Mouse (Mus musculus): ENCODE data around the gene Cercam. TPM values are rescaled to one million over a fixed set of nuclear protein-coding genes. Genes with fewer than 3 reads are reported as not detected.
"Not testable (repeated sequence)": the region's sequence is repeated elsewhere in the genome, so short reads cannot be mapped to it uniquely, and the experiment has no call there.

The Cercam gene
- total RNA-seq, 2 experiments from 2014 or later, result 7.9 to 10.0 TPM

DNA sequence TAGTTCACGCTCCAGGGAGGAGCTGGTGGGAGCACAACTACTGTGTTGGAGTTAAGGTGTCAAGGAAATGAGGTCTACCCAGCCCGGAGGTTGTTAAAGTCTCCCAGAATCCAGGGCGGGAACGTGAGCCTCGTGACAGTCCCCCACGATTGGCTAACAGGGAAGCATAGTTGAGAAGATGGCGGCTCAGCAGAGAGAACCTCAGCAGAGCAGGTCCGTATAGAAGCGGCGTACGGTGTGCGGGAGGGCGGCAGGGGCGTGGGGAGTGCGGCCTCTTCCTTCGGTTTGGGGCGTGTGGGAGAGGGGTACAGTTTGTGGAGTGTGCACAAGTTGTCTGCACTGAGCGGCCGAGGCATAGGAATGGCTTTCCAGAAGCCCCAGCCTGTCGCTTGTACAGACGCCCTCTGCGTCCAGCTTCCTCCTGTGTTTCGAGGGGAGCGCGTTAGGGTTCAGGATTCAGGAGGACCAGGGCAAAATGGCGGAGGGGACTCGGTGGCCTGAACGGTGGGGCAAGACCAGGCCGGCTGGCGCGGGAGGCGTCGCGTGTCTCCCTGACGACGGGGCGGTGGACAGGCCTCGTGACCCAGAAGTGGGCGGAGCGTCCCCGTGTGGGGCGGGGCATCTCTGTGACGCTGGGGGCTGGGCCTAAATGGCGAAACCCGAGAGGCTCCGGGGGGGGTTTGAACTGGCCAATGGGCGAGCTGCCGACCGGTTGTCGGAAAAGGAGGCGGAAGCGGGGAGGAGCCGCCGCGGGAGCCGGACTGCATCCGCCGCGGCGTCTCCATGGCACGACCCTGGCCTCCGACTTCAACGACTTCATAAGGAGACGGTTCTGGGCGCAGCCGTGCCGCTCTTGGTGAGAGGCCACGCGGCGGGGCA, 20.3 kb downstream of the Cercam start, which contains the start of gene Odf2:
Gene Odf2 (plus strand): TSS at position 156 of the 879 bp plus-strand sequence.
- TF ChIP-seq CTCF (conservative IDR thresholded peaks at IDR 0.05), result no peak
- H3K4me3 ChIP-seq, result peak within 1 kb of the TSS; percentile 82
- peak within 1 kb of the TSS; percentile 92 for H3K27ac ChIP-seq
- peak; percentile 100 for DNase-seq (ENCODE audit: low spot score in 2 of 2)

DNA sequence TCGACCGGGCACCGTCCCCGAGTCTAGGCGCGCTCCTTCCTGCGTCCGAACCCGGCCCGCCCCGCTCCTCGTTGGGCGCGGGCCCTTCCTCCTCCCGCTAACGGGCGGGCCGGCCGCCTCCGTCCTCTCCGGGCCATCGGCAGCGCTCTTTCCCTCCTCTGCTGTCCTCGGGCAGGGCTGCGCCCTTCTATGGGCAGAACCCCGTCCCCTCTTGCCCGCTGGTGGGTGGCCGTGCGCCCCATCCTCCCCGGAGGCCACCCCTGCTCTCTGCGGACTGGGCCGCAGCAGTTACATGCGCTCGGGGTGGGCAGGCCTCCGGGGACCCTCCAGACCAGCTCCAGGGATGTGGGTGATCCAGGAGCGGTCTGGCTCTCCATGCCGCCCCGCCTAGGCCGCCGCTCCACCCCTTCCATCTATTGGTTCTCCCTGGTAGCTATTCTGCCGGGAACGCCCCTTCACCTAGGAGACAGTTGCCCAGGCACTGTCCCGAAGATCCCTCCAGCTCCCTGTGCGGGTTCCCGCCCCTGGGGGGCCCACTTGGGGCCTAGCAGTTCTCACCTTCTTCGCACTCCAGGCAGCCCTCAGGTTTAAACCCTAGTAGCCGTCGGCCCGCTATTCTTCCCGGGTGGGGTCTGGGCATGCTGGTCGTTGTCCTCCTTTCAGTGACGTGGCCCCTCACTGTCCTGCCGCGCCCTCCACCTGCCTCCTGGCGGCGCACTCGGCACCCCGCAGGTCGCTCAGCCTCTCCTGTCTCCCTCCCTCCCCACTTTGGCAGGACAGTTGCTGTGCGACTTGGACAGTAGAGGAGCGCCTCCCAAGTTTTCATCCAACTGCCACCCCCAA, 21.2 kb downstream of the Cercam start:
- DNase-seq (ENCODE audit: low spot score in 2 of 2), result peak; percentile 78 to 89
- peak; percentile 70 for TF ChIP-seq CTCF (conservative IDR thresholded peaks at IDR 0.05)
- H3K4me3 ChIP-seq, result peak overlapping the region; percentile 82
- peak overlapping the region; percentile 91 for H3K27ac ChIP-seq

DNA sequence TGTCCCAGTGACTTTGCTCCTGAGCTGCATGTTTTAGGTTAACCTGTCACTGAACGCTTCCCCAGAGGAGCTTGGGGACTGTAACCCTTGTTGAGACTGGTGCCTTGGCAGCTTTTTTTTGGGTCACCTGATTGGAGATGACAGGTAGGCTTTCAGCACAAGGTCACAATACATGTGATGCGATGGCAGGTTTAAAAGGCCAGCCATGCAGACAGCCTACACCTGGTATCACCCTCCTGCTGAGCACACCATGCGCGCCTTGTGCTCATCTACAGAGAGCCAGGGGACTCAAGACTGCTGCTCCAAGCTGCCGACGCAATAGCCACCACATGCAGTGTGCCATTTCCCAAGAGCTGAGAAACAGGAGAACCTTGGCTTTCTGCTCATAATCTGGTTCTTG, 22.8 kb downstream of the Cercam start:
- Histone ChIP-seq H3K27ac (no peak overlapping the region), H3K4me3 (no peak overlapping the region)
- TF ChIP-seq CTCF (conservative IDR thresholded peaks at IDR 0.05), result no peak
- no peak for DNase-seq (ENCODE audit: low spot score in 2 of 2)

DNA sequence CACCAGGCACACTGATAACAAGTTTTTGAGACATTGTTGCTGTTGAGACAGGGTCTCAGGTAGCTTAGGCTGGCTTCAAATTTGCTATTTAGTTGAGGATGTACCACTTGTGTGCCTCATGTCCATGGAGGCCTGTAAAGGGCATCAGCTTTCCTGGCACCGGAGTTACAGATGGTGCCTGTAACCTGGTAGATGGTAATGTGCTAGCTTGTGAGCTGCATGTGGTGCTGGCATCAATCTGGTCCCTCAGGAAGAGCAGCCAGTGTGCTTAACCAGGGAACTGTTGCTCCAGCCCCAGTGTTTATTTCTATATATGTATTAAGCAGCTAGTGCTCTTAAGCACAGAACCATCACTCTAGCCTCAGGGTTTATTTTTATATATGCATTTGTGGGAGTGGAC, 27.1 kb downstream of the Cercam start:
- TF ChIP-seq CTCF (conservative IDR thresholded peaks at IDR 0.05), result no peak
- DNase-seq (ENCODE audit: low spot score in 2 of 2), result no peak
- no peak overlapping the region for H3K4me3 ChIP-seq
- H3K27ac ChIP-seq, result no peak overlapping the region

DNA sequence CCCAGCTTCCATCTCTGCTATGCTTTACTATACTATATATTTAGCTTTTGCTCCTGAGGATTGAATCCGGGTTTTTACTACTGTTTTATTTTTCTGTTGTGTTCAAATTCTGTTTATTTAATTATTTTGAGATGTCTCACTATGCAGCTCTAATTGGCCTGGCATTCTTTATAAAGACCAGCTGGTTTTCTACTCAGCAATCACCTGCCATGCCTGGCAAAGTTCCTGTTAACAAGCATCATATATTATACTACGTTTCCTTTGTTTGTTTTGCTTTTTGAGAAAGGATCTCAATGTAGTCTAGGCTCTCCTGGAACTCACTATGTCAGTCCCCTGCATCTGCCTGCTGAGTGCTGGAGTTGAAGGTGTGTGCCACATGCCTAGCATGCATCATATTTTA, 28.4 kb downstream of the Cercam start:
- no peak for TF ChIP-seq CTCF (conservative IDR thresholded peaks at IDR 0.05)
- Histone ChIP-seq H3K27ac (no peak overlapping the region), H3K4me3 (no peak overlapping the region)
- DNase-seq (ENCODE audit: low spot score in 2 of 2), result no peak

DNA sequence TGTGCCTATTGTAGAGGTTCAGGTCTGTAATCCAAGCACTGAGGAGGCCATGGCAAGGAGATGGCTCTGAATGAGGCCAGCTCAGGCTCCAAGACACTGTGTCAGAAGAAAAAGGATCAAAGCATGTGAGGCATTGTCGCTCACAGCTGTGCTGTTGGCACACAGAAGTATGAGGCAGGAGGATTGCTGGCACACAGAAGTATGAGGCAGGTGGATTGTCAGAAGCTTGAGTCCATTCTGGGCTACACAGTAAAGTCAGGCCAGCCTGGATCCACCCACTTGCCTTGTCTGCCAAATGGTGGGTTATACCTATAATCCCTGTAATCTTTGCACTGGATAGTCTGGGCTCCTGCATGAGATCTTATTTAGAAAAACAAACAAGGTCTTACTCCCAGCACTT, 29.1 kb downstream of the Cercam start:
- H3K4me3 ChIP-seq, result no peak overlapping the region
- no peak overlapping the region for H3K27ac ChIP-seq
- TF ChIP-seq CTCF (conservative IDR thresholded peaks at IDR 0.05), result no peak
- DNase-seq (ENCODE audit: low spot score in 2 of 2), result no peak

DNA sequence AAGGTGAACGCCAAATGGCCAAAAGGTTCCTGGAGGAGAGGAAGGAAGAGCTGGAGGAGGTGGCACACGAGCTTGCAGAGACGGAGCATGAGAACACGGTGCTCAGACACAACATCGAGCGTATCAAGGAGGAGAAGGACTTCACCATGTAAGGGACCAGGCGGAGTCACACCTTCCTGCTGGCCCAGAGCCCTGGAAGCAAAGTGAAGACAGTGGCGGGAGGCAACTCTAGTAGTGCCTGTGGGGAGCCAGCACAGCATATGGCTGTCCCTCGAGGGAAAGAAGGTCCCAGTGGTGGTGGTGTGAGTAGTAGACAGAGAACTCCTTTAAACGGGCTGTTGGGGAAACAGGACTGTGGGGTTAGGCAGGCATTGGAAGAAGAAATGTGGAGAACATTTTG, 33.2 kb downstream of the Cercam start:
- H3K4me3 ChIP-seq, result no peak overlapping the region
- no peak for DNase-seq (ENCODE audit: low spot score in 2 of 2)
- no peak overlapping the region for H3K27ac ChIP-seq
- no peak for TF ChIP-seq CTCF (conservative IDR thresholded peaks at IDR 0.05)

DNA sequence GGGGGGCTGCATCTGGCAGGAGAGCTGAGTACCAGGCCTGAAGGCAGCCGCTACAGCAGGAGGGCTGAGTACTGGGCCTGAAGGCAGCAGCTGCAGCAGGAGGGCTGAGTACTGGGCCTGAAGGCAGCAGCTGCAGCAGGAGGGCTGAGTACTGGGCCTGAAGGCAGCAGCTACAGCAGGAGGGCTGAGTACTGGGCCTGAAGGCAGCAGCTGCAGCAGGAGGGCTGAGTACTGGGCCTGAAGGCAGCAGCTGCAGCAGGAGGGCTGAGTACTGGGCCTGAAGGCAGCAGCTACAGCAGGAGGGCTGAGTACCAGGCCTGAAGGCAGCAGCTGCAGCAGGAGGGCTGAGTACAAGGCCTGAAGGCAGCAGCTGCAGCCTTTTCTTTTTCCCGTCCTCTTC, 39.2 kb downstream of the Cercam start:
- H3K4me3 ChIP-seq; H3K27ac ChIP-seq; DNase-seq (ENCODE audit: low spot score in 2 of 2): not testable (repeated sequence)

DNA sequence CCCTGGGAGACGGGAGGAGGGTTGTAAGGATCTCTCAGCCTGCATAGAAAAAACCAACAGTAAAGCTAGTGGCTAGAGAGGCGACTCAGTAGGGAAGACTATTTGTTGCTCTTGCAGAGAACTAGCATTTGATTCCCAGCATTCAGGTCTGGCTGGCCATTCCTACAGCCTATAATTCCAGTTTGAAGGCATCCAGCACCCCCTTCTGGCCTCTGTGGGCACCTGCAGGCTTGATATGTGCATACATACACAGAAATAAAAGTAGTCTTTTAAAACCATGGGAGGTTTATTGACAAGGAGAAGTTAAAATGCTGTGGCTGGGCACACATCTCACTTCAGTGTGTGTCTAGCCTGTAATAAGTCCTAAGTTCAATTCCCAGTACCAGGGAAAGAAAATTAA, 41.1 kb downstream of the Cercam start:
- TF ChIP-seq CTCF (conservative IDR thresholded peaks at IDR 0.05), result peak; percentile 61
- no peak for DNase-seq (ENCODE audit: low spot score in 2 of 2)

DNA sequence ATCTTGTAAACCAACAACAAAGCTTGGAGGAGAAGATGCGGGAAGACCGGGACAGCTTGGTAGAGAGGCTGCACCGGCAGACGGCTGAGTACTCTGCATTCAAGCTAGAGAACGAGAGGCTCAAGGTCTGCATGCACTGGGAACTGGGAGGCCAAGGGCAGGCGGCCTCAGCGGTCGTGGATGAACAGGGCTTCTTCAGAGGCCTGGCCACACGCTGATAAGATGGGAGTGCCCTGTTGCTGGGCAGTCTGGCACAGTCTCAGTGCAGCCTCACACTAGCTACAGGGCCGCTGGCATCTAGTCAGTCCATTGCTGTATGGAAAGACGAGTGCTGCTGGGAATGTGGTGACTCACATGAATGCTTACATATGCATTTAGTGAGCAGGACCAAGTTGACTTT, 48.7 kb downstream of the Cercam start:
- no peak for TF ChIP-seq CTCF (conservative IDR thresholded peaks at IDR 0.05)
- H3K4me3 ChIP-seq, result no peak overlapping the region
- no peak overlapping the region for H3K27ac ChIP-seq
- DNase-seq (ENCODE audit: low spot score in 2 of 2), result no peak

More for the DNA sequence above, 41.1 kb downstream of the Cercam start:
- Histone ChIP-seq H3K4me3 (no peak overlapping the region), H3K27ac (no peak overlapping the region)

DNA sequence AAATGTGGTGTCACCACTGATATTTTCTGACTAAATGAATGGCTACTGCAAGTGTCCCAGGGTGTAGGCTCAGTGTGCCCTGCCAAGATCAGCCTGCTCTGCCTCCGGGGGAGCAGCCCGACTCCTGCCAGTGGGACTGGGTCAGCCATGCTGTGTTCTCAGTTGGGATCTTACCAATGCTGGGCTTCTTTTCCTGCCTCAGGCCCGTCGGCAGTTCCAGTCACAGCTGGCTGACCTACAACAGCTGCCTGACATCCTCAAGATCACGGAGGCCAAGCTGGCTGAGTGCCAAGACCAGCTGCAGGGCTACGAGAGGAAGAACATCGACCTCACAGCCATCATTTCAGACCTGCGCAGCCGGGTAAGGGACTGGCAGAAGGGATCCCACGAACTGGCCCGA, 53.0 kb downstream of the Cercam start:
- TF ChIP-seq CTCF (conservative IDR thresholded peaks at IDR 0.05), result no peak
- Histone ChIP-seq H3K27ac (no peak overlapping the region; the same call in 1 of the 2 replicates), H3K4me3 (no peak overlapping the region)
- DNase-seq (ENCODE audit: low spot score in 2 of 2), result peak; percentile 8 to 15

DNA sequence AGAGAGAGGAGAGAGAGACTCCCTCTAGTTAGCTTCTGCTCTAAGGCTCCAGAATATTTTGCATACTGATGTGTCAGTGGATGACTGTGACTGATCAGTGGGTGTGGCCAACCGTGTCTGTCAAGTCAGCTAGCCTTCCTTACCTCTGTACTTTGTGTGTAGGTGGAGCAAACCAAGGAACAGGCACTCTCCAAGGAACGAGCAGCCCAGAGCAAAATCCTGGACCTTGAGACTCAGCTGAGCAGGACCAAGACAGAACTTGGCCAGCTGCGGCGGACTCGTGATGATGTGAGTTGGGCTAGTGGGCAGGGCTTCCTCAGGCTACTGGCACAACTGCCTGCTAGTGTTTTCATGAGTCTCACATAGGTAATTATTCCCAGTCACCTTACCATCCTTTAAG, 57.6 kb downstream of the Cercam start:
- Histone ChIP-seq H3K4me3 (no peak overlapping the region), H3K27ac (no peak overlapping the region)
- TF ChIP-seq CTCF (conservative IDR thresholded peaks at IDR 0.05), result no peak
- DNase-seq (ENCODE audit: low spot score in 2 of 2), result no peak

DNA sequence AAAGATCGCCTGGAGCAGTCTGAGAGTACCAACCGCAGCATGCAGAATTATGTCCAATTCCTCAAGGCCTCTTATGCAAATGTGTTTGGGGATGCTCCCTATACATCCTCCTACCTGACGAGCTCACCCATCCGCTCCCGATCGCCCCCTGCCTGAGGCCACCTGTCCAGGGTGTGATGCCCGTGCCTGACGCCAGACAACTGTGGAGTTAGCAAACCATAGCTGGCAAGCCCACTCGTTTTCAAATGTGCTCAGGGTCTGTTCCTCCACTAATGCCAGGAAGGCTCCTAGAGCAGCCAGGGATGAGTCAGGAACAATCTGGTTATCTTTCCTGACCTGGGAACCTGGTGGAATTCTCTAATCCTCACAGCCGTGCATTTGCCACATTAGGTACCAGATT, 61.5 kb downstream of the Cercam start:
- DNase-seq (ENCODE audit: low spot score in 2 of 2), result peak; percentile 31 to 41
- TF ChIP-seq CTCF (conservative IDR thresholded peaks at IDR 0.05), result peak; percentile 34
- Histone ChIP-seq H3K27ac (peak overlapping the region; percentile 76), H3K4me3 (no peak overlapping the region)
